Comparison of ENCODE assay signal across 12 mouse cellular contexts in the genomic region with DNA sequence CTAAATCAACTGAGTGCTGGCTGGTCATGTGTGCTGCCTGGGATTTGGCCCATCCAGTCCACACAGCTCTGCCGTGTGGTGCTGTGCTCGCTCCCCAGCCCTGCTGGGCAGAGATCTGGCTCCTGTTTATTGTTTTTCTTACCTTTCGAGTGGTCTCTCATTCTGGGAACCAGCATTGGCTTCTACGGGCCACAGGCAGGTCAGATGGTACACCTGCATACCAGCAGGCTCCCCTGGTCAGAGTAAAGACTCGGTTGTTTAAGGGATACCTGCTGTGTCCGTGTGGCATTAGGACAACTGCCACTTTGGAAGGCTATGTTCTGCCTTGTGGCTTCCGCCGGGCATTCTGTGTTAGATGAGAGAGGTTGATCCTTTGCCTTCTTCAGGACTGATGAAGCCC. TPM values are rescaled to one million over a fixed set of nuclear protein-coding genes. Genes with fewer than 3 reads are reported as not detected.
A peak's percentile ranks its signal among the peaks of the same experiment; 100 is the strongest.
DNase-seq lines count a peak whose midpoint lies in the region.
"Had no signal": no experiment of that assay in that cellular context is flagged by ENCODE, and none has a peak within 500 bp of the region (broad histone marks: within the 10 kb centered on the region; RNA-seq: fewer than 3 reads in every experiment).

No protein-coding gene starts in this region.

- peak; percentile 48 for DNase-seq in cerebellum, adult 11 months
- DNase-seq in cerebellum, postnatal 4 days (ENCODE audit: low spot score in 2 of 2): no peak
- peak; percentile 76 for DNase-seq in cerebellum, adult 11-12 months
- DNase-seq in cerebellum, adult 9-10 months: peak; percentile 79
- no peak for DNase-seq in thymus, postnatal 14 days
- no peak for DNase-seq in adrenal gland, postnatal 14 days
- no peak for DNase-seq in thymus, postnatal 25 days
- DNase-seq: adrenal gland, postnatal 25 days; gastrocnemius, postnatal 36 days; heart, adult 11 months; heart, postnatal 14 days; kidney, adult 11 months had no signal

RNA-seq across cellular contexts. Expression of a gene that starts 24.7 kb away (rescaled TPM):
- 29.2 and 32.4 TPM in 2 replicates for total RNA-seq in adrenal gland, postnatal 14 days (2021)

RNA-seq across cellular contexts. Expression of a gene that starts 48.3 kb away (rescaled TPM):
- total RNA-seq in adrenal gland, postnatal 14 days (2021): 132 and 137 TPM in 2 replicates

Comparison
In these comparisons a context has a peak if more than half of its experiments do, and no peak if none do; other contexts are left out.
1. DNase-seq: peak in cerebellum, adult 11 months (single experiment), cerebellum, adult 11-12 months (single experiment) and cerebellum, adult 9-10 months (single experiment); none in cerebellum, postnatal 4 days (0 of 2), thymus, postnatal 14 days (single experiment), adrenal gland, postnatal 14 days (single experiment) and thymus, postnatal 25 days (single experiment).